Mouse (Mus musculus) cerebellum, adult 2 months (tissue): ENCODE data around the gene Col13a1. TPM values are rescaled to one million over a fixed set of nuclear protein-coding genes. Genes with fewer than 3 reads are reported as not detected.

Source experiments
- DNase-seq, 2 experiments: peaks; one replicate each; pipeline ENCODE4 v3.0.0; 2021
- H3K27ac ChIP-seq: fragments of 200-500 bp; 2 replicates; pipeline ENCODE4 v1.5.1; 2012; ENCODE audit warnings: low read length, control low read depth, inconsistent platforms; ENCODE audit not compliant: insufficient read depth
- H3K27me3 ChIP-seq: fragments of 200-500 bp; 2 replicates; pipeline ENCODE4 v1.6.1; 2012; ENCODE audit warnings: inconsistent platforms, mild to moderate bottlenecking, low read length, moderate library complexity; ENCODE audit not compliant: control insufficient read depth, insufficient read depth
- H3K4me1 ChIP-seq: fragments of 200-500 bp; 2 replicates; pipeline ENCODE4 v1.6.1; 2011; ENCODE audit warnings: low read length; ENCODE audit not compliant: control insufficient read depth, insufficient read depth
- H3K4me3 ChIP-seq: fragments of 200-500 bp; replicated peaks from 2 replicates; pipeline ENCODE3; 2011; ENCODE audit warnings: mild to moderate bottlenecking, low read depth, low read length, control low read depth; ENCODE audit not compliant: insufficient read depth
- CTCF ChIP-seq: fragments of 200-500 bp; IDR thresholded peaks from 2 replicates; pipeline ENCODE4 v1.5.1; 2011; ENCODE audit warnings: low read depth, mild to moderate bottlenecking, control low read depth, low read length, moderate library complexity, borderline replicate concordance; ENCODE audit not compliant: insufficient read depth
- POLR2A ChIP-seq: fragments of 200-500 bp; IDR thresholded peaks from 2 replicates; pipeline ENCODE4 v1.6.1; 2011; ENCODE audit warnings: low read length, control low read depth, borderline replicate concordance; ENCODE audit not compliant: insufficient read depth
- WGBS: fragments of 180-500 bp; shearing (Covaris S2); methylation state at CpG from one replicate; pipeline ENCODE4 v1.1.7; 2018; 5-methylcytosine and 5-hydroxymethylcytosine counted together
- polyA plus RNA-seq: library from polyadenylated mRNA; depleted of rRNA; stranded (reverse); fragments of >200 nt; gene quantifications from 2 replicates; pipeline ENCODE4 v1.2.3, GENCODE M21; 2012

Col13a1 gene
- polyA plus RNA-seq, 1 experiment = 1.8 TPM

DNA sequence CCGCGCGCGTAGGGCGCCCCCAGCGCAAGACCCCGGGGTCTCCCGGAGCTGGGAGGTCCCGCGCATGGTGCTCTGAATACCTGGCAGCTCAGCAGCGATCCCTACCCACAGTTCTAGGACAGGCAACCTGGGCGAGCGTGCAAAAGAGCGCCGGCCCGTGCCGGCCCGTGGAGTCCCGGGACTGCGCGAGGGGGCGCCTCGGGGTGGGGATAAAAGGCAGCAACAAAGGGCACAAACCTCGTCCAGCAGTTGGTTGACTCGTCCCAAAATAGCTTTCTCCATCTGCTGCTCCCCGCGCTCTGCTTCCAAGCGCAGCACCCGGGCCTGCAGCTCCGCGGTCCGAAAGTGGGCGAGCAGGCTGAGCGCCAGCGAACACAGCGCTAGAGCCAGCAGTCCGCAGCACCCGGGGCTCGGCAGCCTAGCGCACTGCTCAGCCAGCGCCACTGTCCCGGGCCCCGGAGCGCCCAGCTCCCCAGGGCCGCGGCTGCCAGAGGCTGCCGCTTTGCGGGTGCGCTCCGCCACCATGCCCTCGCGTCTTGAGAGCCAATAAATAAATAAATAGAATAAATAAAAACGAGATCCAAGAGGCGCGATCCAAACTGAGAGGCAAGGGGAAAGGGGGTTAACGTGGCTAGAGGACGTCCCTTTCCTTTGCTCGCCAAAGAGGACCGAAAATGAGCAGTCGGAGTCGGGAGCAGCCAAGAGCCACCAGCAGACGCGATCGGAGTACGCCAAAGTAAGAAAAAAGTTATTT lies 619 bp downstream of the Col13a1 start:
- DNase-seq = peak; percentile 50
- Histone ChIP-seq H3K27me3 (peaks cover 2% of the 10 kb centered on the region; the same call in 1 of the 2 replicates), H3K4me3 (peak overlapping the region; percentile 67), H3K27ac (no peak overlapping the region), H3K4me1 (no peaks in the 10 kb centered on the region)
- under 1% methylated on average over 65 of the region's 65 CpGs for WGBS
- TF ChIP-seq POLR2A = no peak
- no peak for TF ChIP-seq CTCF

- Histone ChIP-seq H3K27ac (no peak overlapping the region), H3K27me3 (peaks cover 2% of the 10 kb centered on the region; the same call in 1 of the 2 replicates), H3K4me3 (peak overlapping the region; percentile 67), H3K4me1 (no peaks in the 10 kb centered on the region)
- WGBS = 37% methylated on average over 18 of the region's 18 CpGs
- no peak for TF ChIP-seq POLR2A
- TF ChIP-seq CTCF = no peak
- DNase-seq = no peak
Observed at GRCm38 (mm10) chr10:61977392-61978096, 1.4 kb downstream of the Col13a1 start.

GRCm38 (mm10) chr10:61976987-61977386 lies 1.9 kb downstream of the Col13a1 start:
- 54% methylated on average over 6 of the region's 6 CpGs for WGBS
- Histone ChIP-seq H3K27ac (no peak overlapping the region), H3K4me3 (no peak overlapping the region), H3K27me3 (peaks cover 2% of the 10 kb centered on the region; the same call in 1 of the 2 replicates), H3K4me1 (no peaks in the 10 kb centered on the region; the same call in 1 of the 2 replicates)
- TF ChIP-seq POLR2A (no peak), CTCF (0 out of 2 replicates have a peak, but pooled peaks have one; percentile 20)
- no peak for DNase-seq

DNA sequence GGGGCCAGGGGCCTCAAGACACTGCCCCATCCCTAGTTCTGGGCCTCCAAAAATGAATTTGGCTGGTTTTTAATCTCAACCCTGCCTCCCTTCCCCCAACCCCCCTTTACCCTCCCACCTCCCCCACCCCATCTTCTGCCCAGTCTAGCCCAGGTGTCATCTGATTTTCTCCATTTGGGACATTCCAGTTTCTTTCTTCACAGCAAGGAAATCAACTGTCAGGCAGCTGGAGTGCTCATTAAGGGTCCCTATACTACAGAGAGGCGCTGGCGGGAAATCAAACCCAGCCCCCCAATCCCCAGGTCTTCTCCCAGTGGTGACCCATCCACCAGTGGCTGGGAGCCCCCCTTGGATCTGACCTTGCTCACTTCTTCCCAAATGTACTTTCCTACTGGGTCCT lies 4.3 kb downstream of the Col13a1 start:
- WGBS = 96% methylated on average over 2 of the region's 2 CpGs
- Histone ChIP-seq H3K27me3 (peaks cover 2% of the 10 kb centered on the region; the same call in 1 of the 2 replicates), H3K27ac (no peak overlapping the region), H3K4me1 (no peaks in the 10 kb centered on the region; the same call in 1 of the 2 replicates), H3K4me3 (no peak overlapping the region)
- DNase-seq = no peak
- no peak for TF ChIP-seq POLR2A
- no peak for TF ChIP-seq CTCF

DNA sequence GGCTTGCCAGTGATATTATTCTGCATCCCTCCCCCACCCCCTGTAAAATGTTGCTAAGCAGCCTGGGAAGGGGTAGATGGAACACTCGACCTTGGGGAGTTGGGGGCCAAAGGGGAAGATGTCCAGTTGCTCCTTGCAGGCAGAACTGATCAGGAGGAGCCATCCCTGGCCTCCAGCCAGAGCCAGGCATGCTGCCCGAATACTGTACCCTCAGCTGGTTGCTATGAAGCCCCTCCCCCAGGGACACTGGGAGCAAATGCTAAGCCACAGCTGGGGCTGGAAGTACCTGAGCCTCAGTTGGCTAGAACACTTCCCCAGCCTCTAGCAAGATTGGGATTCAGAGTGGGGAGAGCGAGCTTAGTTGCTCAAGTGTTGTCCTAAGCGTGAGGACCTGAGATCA lies 6.9 kb downstream of the Col13a1 start:
- no peak overlapping the region for H3K4me3 ChIP-seq
- peak in 1 of 2 experiments; percentile 8 for DNase-seq
- TF ChIP-seq CTCF (no peak), POLR2A (no peak)
- no peak overlapping the region for H3K27ac ChIP-seq
- WGBS = 25% methylated on average over 4 of the region's 4 CpGs
- no peaks in the 10 kb centered on the region; the same call in 1 of the 2 replicates for H3K4me1 ChIP-seq
- no peaks in the 10 kb centered on the region for H3K27me3 ChIP-seq

GRCm38 (mm10) chr10:61968003-61968553 lies 10.8 kb downstream of the Col13a1 start:
- H3K27me3 ChIP-seq = no peaks in the 10 kb centered on the region
- DNase-seq = no peak
- no peak overlapping the region for H3K27ac ChIP-seq
- H3K4me3 ChIP-seq = no peak overlapping the region
- peaks cover 8% of the 10 kb centered on the region for H3K4me1 ChIP-seq
- TF ChIP-seq CTCF = no peak
- TF ChIP-seq POLR2A = no peak
- 86% methylated on average over 7 of the region's 7 CpGs for WGBS

DNA sequence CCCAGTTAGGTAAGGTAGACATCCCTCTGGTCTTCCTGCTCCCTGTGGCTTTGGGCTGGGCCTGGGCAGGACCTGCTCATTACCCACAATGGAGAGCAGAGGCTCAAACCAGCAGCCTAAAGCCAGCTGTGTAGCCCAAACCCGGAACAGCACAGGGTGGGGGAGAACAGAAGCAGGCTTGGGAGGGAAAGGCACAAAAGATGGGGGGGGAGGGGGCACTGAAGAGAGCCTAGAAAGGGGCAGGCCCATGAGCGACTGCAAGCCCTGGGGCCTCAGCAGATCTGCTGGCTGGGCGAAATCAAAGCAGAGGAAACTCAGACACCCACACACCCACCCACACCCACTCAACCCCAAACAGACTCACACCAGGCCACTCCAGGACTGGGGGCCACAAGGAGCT lies 11.7 kb downstream of the Col13a1 start:
- TF ChIP-seq POLR2A = no peak
- no peak for TF ChIP-seq CTCF
- no peak overlapping the region for H3K4me3 ChIP-seq
- no peaks in the 10 kb centered on the region for H3K27me3 ChIP-seq
- no peak overlapping the region for H3K27ac ChIP-seq
- peaks cover 8% of the 10 kb centered on the region for H3K4me1 ChIP-seq
- 89% methylated on average over 3 of the region's 3 CpGs for WGBS
- no peak for DNase-seq

- Histone ChIP-seq H3K27ac (no peak overlapping the region), H3K4me1 (peaks cover 8% of the 10 kb centered on the region), H3K4me3 (no peak overlapping the region), H3K27me3 (no peaks in the 10 kb centered on the region)
- TF ChIP-seq CTCF (no peak), POLR2A (no peak)
- WGBS = 6% methylated on average over 7 of the region's 7 CpGs
- peak; percentile 20 for DNase-seq
Observed at GRCm38 (mm10) chr10:61965386-61965841, 13.5 kb downstream of the Col13a1 start.
